Mouse (Mus musculus) myocyte (in vitro differentiated cells): Measurements from ENCODE around the gene Rbm28. TPM values are rescaled to one million over a fixed set of nuclear protein-coding genes. Genes with fewer than 3 reads are reported as not detected.

Experiments used
- H3K27me3 ChIP-seq: one replicate; pipeline ENCODE4 v1.6.1; 2011; ENCODE audit not compliant: control insufficient read depth, insufficient read depth, insufficient read length
- H3K36me3 ChIP-seq: one replicate; pipeline ENCODE4 v1.6.1; 2011; ENCODE audit not compliant: control insufficient read depth, insufficient read depth
- H3K4me2 ChIP-seq: one replicate; pipeline ENCODE4 v1.6.1; 2011; ENCODE audit warnings: low read depth, control low read depth
- H3K4me3 ChIP-seq: one replicate; pipeline ENCODE4 v1.5.1; 2011; ENCODE audit warnings: mild to moderate bottlenecking, control low read depth, moderate library complexity
- H3K79me2 ChIP-seq: one replicate; pipeline ENCODE4 v1.6.1; 2011; ENCODE audit not compliant: control insufficient read depth, insufficient read depth
- H3ac ChIP-seq: one replicate; pipeline ENCODE4 v1.6.1; 2011; ENCODE audit not compliant: control insufficient read depth, insufficient read length
- CEBPB ChIP-seq: IDR thresholded peaks from 2 replicates; pipeline ENCODE4 v1.6.1; 2011; ENCODE audit warnings: mild to moderate bottlenecking, moderate library complexity; ENCODE audit not compliant: poor library complexity, insufficient read depth, severe bottlenecking
- E2F4 ChIP-seq: IDR thresholded peaks from one replicate; pipeline ENCODE4 v1.6.1; 2011; ENCODE audit warnings: mild to moderate bottlenecking, control low read depth, moderate library complexity; ENCODE audit not compliant: insufficient read depth
- MAX ChIP-seq: IDR thresholded peaks from one replicate; pipeline ENCODE4 v1.6.1; 2011; ENCODE audit warnings: low read depth, mild to moderate bottlenecking, control low read depth
- MYOD1 ChIP-seq, 3 experiments: IDR thresholded peaks; one replicate each; pipeline ENCODE4 v1.6.1; 2011; ENCODE audit warnings: control low read depth in 2 of 3, low read depth in 2 of 3, mild to moderate bottlenecking in 2 of 3, moderate library complexity in 1 of 3; ENCODE audit not compliant: insufficient read length in 2 of 3, control insufficient read depth in 1 of 3
- MYOG ChIP-seq, 3 experiments: IDR thresholded peaks; one replicate each; pipeline ENCODE4 v1.6.1; 2011; ENCODE audit warnings: control low read depth in 2 of 3, low read depth in 2 of 3, mild to moderate bottlenecking in 2 of 3; ENCODE audit not compliant: insufficient read length in 2 of 3, control insufficient read depth in 1 of 3, insufficient read depth in 1 of 3
- POLR2A ChIP-seq: IDR thresholded peaks from one replicate; pipeline ENCODE4 v1.6.1; 2011; ENCODE audit warnings: low read depth, mild to moderate bottlenecking, control low read depth, moderate library complexity; ENCODE audit not compliant: insufficient read length
- POLR2AphosphoS2 ChIP-seq: IDR thresholded peaks from one replicate; pipeline ENCODE4 v1.6.1; 2011; ENCODE audit warnings: low read depth, control low read depth; ENCODE audit not compliant: insufficient read length
- REST ChIP-seq: IDR thresholded peaks from one replicate; pipeline ENCODE4 v1.6.1; 2011; ENCODE audit warnings: mild to moderate bottlenecking, control low read depth, moderate library complexity; ENCODE audit not compliant: insufficient read depth, insufficient read length
- SRF ChIP-seq: IDR thresholded peaks from one replicate; pipeline ENCODE4 v1.6.1; 2011; ENCODE audit warnings: low read depth; ENCODE audit not compliant: control insufficient read depth, insufficient read length
- TCF12 ChIP-seq: IDR thresholded peaks from one replicate; pipeline ENCODE4 v1.6.1; 2011; ENCODE audit warnings: mild to moderate bottlenecking, control low read depth; ENCODE audit not compliant: poor library complexity, insufficient read depth, severe bottlenecking
- TCF3 ChIP-seq: IDR thresholded peaks from one replicate; pipeline ENCODE4 v1.6.1; 2011; ENCODE audit warnings: low read depth, control low read depth; ENCODE audit not compliant: insufficient read length
- USF1 ChIP-seq: IDR thresholded peaks from one replicate; pipeline ENCODE4 v1.6.1; 2011; ENCODE audit warnings: low read depth, mild to moderate bottlenecking, control low read depth, moderate library complexity
- polyA plus RNA-seq: library from polyadenylated mRNA; unstranded; fragments of >200 nt; fragmentation: generic; extraction: Trizol; gene quantifications from one replicate; pipeline ENCODE4 v1.2.1, GENCODE M21; 2012; ENCODE audit warnings: missing spikeins

Gene Rbm28
- polyA plus RNA-seq, 1 experiment, result 16.2 TPM

DNA sequence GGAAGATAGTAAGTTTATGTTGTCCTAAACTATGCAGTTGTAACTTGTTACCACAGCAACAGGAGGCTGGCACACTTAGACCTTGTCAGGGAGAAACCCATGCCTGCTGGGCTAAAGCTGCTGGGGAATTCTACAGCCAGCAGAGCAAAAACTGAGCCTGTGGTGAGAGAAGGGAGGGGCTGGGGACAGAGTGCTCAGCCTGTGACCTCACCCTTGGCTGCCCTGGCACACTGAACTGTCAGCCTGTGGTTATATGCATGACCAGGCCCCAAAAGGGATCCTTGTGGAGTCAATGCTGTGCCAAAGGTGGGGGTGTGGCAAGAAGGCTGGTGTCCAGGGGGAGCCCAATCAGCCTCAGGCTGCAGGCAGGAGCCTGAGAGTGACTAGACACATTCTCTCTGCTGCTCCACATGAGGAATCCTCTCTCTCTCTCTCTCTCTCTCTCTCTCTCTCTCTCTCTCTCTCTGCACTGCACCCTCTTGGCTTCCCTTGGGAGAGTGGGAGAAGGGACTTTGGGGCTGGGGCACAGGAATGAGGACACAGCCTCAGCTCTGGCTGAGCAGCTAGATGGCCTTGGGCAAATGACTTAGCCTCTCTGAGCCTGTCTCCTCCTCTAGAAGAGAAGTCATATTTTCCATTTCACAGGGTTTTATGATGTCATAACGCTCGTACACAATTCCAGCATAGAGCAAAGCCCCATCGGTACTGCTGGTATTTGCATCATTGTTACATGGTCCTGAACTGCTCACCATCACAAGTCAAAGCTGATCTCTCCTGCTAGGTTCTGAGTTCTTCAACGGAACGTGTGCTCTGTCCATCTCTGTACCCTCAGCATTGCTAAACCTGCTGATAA, 31.3 kb upstream of the Rbm28 start:
- TF ChIP-seq TCF3 (no peak), USF1 (no peak), MYOG (IDR thresholded peaks at IDR 0.05; ENCODE audit: control insufficient read depth in 1 of 3, insufficient read depth in 1 of 3, insufficient read length in 2 of 3, low read depth in 2 of 3) (peak in 1 of 3 experiments; percentile 34), TCF12 (no peak), E2F4 (no peak), SRF (no peak), CEBPB (no peak), POLR2AphosphoS2 (no peak), REST (no peak), MYOD1 (IDR thresholded peaks at IDR 0.05; ENCODE audit: control insufficient read depth in 1 of 3, insufficient read length in 2 of 3, low read depth in 2 of 3) (peak in 1 of 3 experiments; percentile 26), MAX (no peak), POLR2A (no peak)
- Histone ChIP-seq H3K4me2 (peak overlapping the region; percentile 22), H3K27me3 (no peaks in the 10 kb centered on the region), H3K79me2 (no peaks in the 10 kb centered on the region), H3ac (no peak overlapping the region), H3K36me3 (no peaks in the 10 kb centered on the region), H3K4me3 (no peak overlapping the region)

GRCm38 (mm10) chr6:29195146-29195545, 30.3 kb upstream of the Rbm28 start:
- H3K4me3 ChIP-seq, result no peak overlapping the region
- peak overlapping the region; percentile 22 for H3K4me2 ChIP-seq
- H3K36me3 ChIP-seq, result no peaks in the 10 kb centered on the region
- no peaks in the 10 kb centered on the region for H3K79me2 ChIP-seq
- TF ChIP-seq TCF3 (no peak), SRF (no peak), E2F4 (no peak), CEBPB (no peak), USF1 (no peak), MYOD1 (IDR thresholded peaks at IDR 0.05; ENCODE audit: control insufficient read depth in 1 of 3, insufficient read length in 2 of 3, low read depth in 2 of 3) (no peak), POLR2AphosphoS2 (no peak), MAX (no peak), MYOG (IDR thresholded peaks at IDR 0.05; ENCODE audit: control insufficient read depth in 1 of 3, insufficient read depth in 1 of 3, insufficient read length in 2 of 3, low read depth in 2 of 3) (no peak), POLR2A (no peak), TCF12 (no peak), REST (no peak)
- no peak overlapping the region for H3ac ChIP-seq
- H3K27me3 ChIP-seq, result no peaks in the 10 kb centered on the region

DNA sequence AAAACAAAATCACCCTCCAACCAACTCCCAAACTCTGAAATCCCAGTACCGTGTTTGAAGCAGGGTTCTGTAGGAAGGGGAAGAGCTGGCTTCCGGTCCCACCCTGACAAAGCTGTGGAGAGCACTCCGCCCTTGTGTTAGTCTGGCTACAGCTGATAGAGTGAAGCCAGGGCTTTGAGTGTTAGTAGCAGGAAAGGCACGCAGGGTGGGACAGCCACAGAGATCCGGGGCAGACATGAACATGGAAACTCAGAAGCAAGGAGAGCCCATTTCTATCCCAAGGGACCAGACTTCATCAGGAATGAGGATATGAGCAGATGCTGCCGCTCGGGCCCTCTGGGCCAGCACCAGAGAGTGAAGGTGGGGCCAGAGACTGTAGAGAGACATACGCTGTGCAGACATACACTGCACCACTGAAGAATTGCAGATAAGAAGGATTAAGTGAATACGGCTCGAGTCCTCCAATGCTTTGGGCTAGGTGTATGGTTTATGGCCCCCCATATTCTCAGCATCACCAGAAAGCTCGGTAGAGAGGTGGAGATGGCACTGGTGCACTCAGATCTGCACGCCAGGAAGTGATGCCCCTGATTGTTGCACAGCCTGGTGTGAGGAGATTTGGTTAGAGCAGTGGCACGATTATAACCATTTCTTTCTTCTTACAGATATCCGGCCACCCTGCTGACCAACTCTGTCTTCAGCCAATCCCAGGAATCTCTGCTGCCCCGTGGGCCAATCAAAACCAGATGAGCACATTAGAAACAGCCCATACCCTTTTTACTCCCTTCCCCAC, 29.4 kb upstream of the Rbm28 start:
- Histone ChIP-seq H3K79me2 (no peaks in the 10 kb centered on the region), H3K36me3 (no peaks in the 10 kb centered on the region), H3ac (no peak overlapping the region), H3K4me3 (no peak overlapping the region), H3K4me2 (peak overlapping the region; percentile 46), H3K27me3 (peaks cover 1% of the 10 kb centered on the region)
- no peak for TF ChIP-seq POLR2A
- no peak for TF ChIP-seq MAX
- no peak for TF ChIP-seq SRF
- no peak for TF ChIP-seq TCF12
- no peak for TF ChIP-seq CEBPB
- TF ChIP-seq MYOG (IDR thresholded peaks at IDR 0.05; ENCODE audit: control insufficient read depth in 1 of 3, insufficient read depth in 1 of 3, insufficient read length in 2 of 3, low read depth in 2 of 3), result no peak
- no peak for TF ChIP-seq E2F4
- no peak for TF ChIP-seq REST
- no peak for TF ChIP-seq POLR2AphosphoS2

DNA sequence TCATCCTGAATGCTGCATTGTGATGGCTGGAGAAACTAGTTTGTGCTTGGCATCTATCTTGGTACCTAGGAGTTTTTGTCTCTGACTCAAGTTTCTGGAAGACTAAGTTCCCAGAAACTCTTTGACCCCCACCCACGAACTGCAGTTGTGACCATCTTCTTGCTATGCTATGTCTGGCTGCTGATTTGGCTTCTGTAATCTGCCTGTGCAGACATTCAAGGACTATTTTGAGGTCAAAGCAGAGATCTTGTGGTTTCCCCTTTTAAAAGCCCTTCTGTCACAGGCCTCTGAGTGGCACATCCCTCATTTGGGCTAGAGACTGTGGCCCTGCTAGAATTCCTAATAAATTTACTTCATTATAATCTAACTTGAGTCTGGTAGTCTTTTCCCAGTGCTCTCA, 23.1 kb upstream of the Rbm28 start:
- Histone ChIP-seq H3ac (no peak overlapping the region), H3K79me2 (no peaks in the 10 kb centered on the region), H3K4me3 (no peak overlapping the region), H3K27me3 (peaks cover 7% of the 10 kb centered on the region), H3K4me2 (no peak overlapping the region), H3K36me3 (no peaks in the 10 kb centered on the region)
- TF ChIP-seq SRF (no peak), TCF3 (no peak), CEBPB (no peak)
